Mouse (Mus musculus) lung, adult 2 months (tissue): ENCODE data around the gene Capza1.

ENCODE experiments used
- CTCF ChIP-seq: fragments of 200-500 bp; IDR thresholded peaks from 2 replicates; pipeline ENCODE4 v1.5.1; 2011; ENCODE audit warnings: mild to moderate bottlenecking, low read length, control low read depth; ENCODE audit not compliant: insufficient read depth
- POLR2A ChIP-seq: fragments of 200-500 bp; IDR thresholded peaks from 2 replicates; pipeline ENCODE4 v1.6.1; 2011; ENCODE audit warnings: low read depth, mild to moderate bottlenecking, control low read depth, low read length, borderline replicate concordance; ENCODE audit errors: extremely low read depth

DNA sequence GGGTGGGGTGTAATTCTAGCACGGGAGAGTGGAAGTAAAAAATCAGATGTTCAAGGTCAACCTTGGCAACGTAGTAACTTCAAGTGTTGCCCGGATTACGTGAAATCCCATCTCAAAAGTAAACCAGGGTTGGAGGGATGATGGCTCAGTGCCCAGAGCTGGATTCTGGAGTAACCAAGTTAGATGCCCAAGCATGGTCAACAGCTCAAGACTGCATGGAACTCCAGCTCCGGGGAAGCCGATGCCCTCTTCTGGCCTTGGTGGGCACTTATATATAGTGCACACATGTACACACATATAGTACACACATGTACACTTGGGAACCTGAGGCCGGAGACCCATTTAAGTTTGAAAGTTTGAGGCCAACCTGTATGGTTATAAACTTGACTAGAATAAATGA, 48.2 kb downstream of the Capza1 start:
- TF ChIP-seq CTCF: no peak
- TF ChIP-seq POLR2A: no peak
